ENCODE assay signal across 9 mouse cellular contexts in genomic region chr11:70334477-70334876, GRCm38 (mm10). TPM values are rescaled to one million over a fixed set of nuclear protein-coding genes. Genes with fewer than 3 reads are reported as not detected.
DNase-seq lines count a peak whose midpoint lies in the region; ATAC-seq lines count a peak whose summit lies in the region.
"Had no signal": no experiment of that assay in that cellular context is flagged by ENCODE, and none has a peak within 500 bp of the region (broad histone marks: within the 10 kb centered on the region; RNA-seq: fewer than 3 reads in every experiment).

No protein-coding gene starts in this region.

- peak; percentile 62 for DNase-seq in liver
- no peak for DNase-seq in liver, embryonic 11.5 days (ENCODE audit: low spot score)
- DNase-seq in ZHBTc4 (ENCODE audit: low read depth, low spot score): peak; percentile 72
- peak; percentile 75 for DNase-seq in induced T-regulatory cell, adult 2 months (ENCODE audit: low read depth)
- DNase-seq in liver, embryonic 13.5 days: peak; percentile 16
- peak; percentile 46 for DNase-seq in retina, postnatal 7 days (ENCODE audit: low read depth, low spot score)

- H3K4me3 ChIP-seq in liver, embryonic 11.5 days (ENCODE audit: low read depth, low read length): no peak overlapping the region
- no peak overlapping the region for H3K4me3 ChIP-seq in liver, embryonic 13.5 days (replicated peaks)

- ATAC-seq in liver, embryonic 11.5 days (replicated peaks; ENCODE audit: low FRiP score): no peak
- peak; percentile 68 for ATAC-seq in common myeloid progenitor, adult 5-6 weeks (replicated peaks; ENCODE audit: low read depth, poor library complexity, severe bottlenecking)
- ATAC-seq in liver, embryonic 13.5 days (ENCODE audit: low read depth): no peak
- ATAC-seq in inflammation-experienced regulatory T-cells, adult 6 months: no peak

- H3K27ac ChIP-seq in liver, embryonic 11.5 days (ENCODE audit: low read depth, low read length): no peak overlapping the region
- H3K27ac ChIP-seq in liver, embryonic 13.5 days: no peak overlapping the region

- no peaks in the 10 kb centered on the region for H3K27me3 ChIP-seq in liver, embryonic 11.5 days (replicated peaks; ENCODE audit: control insufficient read depth, insufficient read depth, low read length)
- H3K27me3 ChIP-seq in liver, embryonic 13.5 days: 0 out of 2 replicates have a peak, but pooled peaks cover 6% of the 10 kb centered on the region

- WGBS in liver, embryonic 11.5 days: 30% methylated on average over 4 of the region's 4 CpGs
- 22% methylated on average over 4 of the region's 4 CpGs for WGBS in liver, embryonic 13.5 days (ENCODE audit: insufficient replicate concordance)

- no peak overlapping the region for H3K9ac ChIP-seq in liver, embryonic 11.5 days (ENCODE audit: low read depth, low read length)
- H3K9ac ChIP-seq in liver, embryonic 13.5 days: no peak overlapping the region

- no peaks in the 10 kb centered on the region for H3K36me3 ChIP-seq in liver, embryonic 11.5 days (ENCODE audit: control insufficient read depth, insufficient read depth, low read length)
- no peaks in the 10 kb centered on the region for H3K36me3 ChIP-seq in liver, embryonic 13.5 days

- no peaks in the 10 kb centered on the region for H3K9me3 ChIP-seq in liver, embryonic 11.5 days (ENCODE audit: control insufficient read depth, low read length)
- H3K9me3 ChIP-seq in liver, embryonic 13.5 days (replicated peaks): no peaks in the 10 kb centered on the region

- no peaks in the 10 kb centered on the region for H3K4me1 ChIP-seq in liver, embryonic 11.5 days (replicated peaks; ENCODE audit: control insufficient read depth, insufficient read depth, low read length)
- no peaks in the 10 kb centered on the region for H3K4me1 ChIP-seq in liver, embryonic 13.5 days (replicated peaks)

- H3K4me2 ChIP-seq in liver, embryonic 11.5 days: no peak overlapping the region
- no peak overlapping the region for H3K4me2 ChIP-seq in liver, embryonic 13.5 days

RNA-seq across cellular contexts. Expression of gene Alox12e, which starts 12.0 kb away (rescaled TPM):
- polyA plus RNA-seq in liver, embryonic 11.5 days (2014; fragmentation: Nextera tagmentation; extraction: Ambion mirVana): 0.29 TPM in 1 of 2 replicates, not detected in the other
- not detected in 2 replicates for total RNA-seq in common myeloid progenitor, adult 5-6 weeks (2017)
- 0.06 and 0.10 TPM in 2 replicates for polyA plus RNA-seq in liver, embryonic 13.5 days (2015; fragmentation: Nextera tagmentation; extraction: Ambion mirVana)
- polyA plus RNA-seq in inflammation-experienced regulatory T-cells, adult 6 months (2017; shearing (Covaris generic)): not detected
- polyA plus RNA-seq: stomach, embryonic 16.5 days had no signal

RNA-seq across cellular contexts. Expression of gene Alox15, which starts 17.4 kb away (rescaled TPM):
- 1.0 and 2.1 TPM in 2 replicates for polyA plus RNA-seq in liver, embryonic 11.5 days (2014; fragmentation: Nextera tagmentation; extraction: Ambion mirVana)
- not detected in 2 replicates for total RNA-seq in common myeloid progenitor, adult 5-6 weeks (2017)
- 1.1 TPM in 2 replicates for polyA plus RNA-seq in liver, embryonic 13.5 days (2015; fragmentation: Nextera tagmentation; extraction: Ambion mirVana)
- under 1 TPM; 0.24 to 0.59 (median 0.26) TPM for polyA plus RNA-seq in inflammation-experienced regulatory T-cells, adult 6 months (2017; shearing (Covaris generic))
